Mouse (Mus musculus): ENCODE data around the gene Cox8b.
A peak's percentile ranks its signal among the peaks of the same experiment; 100 is the strongest.

DNA sequence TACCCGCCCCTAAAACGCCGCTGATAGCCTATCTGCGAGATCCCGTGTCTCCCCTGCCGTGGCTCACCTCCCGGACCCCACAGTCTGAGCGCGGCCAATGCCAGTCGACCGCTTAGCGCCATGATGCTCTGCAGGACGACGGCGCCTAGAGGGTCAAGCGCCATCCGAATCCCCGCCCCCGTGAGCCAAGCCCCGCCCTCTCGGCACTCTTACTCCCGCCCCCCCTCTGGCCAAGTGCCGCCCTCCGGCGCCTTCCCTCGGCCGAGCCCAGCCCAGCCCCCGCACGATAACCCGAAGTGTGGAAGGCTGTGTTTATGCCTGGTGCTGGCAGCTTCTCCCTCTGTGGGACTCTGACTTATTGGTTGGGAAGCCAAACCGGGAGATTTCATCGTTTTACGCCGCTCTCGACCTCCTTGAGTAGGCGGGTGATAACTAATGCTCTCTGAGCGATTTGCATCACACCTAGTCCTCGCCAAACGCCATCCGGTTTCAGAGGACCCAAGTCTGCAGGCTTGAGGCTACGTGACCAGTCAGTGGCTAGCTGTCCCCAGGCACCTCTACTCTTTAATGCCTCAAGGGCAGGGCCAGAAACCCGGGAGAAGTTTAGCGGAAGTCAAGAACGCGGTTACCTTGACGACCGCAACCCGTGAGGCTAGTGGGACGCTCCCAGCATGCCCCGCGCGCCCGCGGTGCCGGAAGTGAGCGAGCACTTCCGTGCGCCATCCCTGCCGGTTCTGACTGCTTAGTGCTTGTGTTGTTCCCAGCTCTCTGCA, 18.4 kb downstream of the Cox8b start, which contains the start of the genes Psmd13 and Sirt3:
- TF ChIP-seq CTCF (IDR thresholded peaks at IDR 0.05; ENCODE audit: control insufficient read depth, insufficient read depth, low read length) (no peak; the same call in 1 of the 2 replicates), POLR2A (IDR thresholded peaks at IDR 0.05; ENCODE audit: borderline replicate concordance, control insufficient read depth, low read depth, low read length) (peak; percentile 82; the same call in 1 of the 2 replicates)

All from bone marrow, adult 2 months (tissue).